Mouse (Mus musculus): ENCODE data around the gene Gm20388. TPM values are rescaled to one million over a fixed set of nuclear protein-coding genes. Genes with fewer than 3 reads are reported as not detected.

Gene Gm20388
- total RNA-seq, 1 experiment: 27.0 TPM

- Histone ChIP-seq H3K36me3 (ENCODE audit: control insufficient read depth, insufficient read depth, low read length, poor library complexity, severe bottlenecking) (no peaks in the 10 kb centered on the region), H3K4me3 (ENCODE audit: insufficient read depth in 1 of 2, low read depth in 1 of 2, low read length in 2 of 2, poor library complexity in 1 of 2, severe bottlenecking in 1 of 2) (no peak overlapping the region), H3K27ac (ENCODE audit: insufficient read depth, low read depth, low read length, poor library complexity, severe bottlenecking) (no peak overlapping the region), H3K9me3 (ENCODE audit: control insufficient read depth, insufficient read depth, low read depth, low read length) (no peaks in the 10 kb centered on the region), H3K9ac (ENCODE audit: insufficient read depth, low read depth, low read length, poor library complexity, severe bottlenecking) (no peak overlapping the region), H3K4me1 (ENCODE audit: control insufficient read depth in 2 of 2, insufficient read depth in 2 of 2, low read length in 2 of 2, poor library complexity in 1 of 2) (peaks cover 2 to 11% of the 10 kb centered on the region in 2 experiments; a peak in 1 of 4 replicates)
- in situ Hi-C loops (cut with MboI; ENCODE audit: low sequenced_read_pairs in 2 of 2, unreplicated experiment in 2 of 2): no loop called here
- TF ChIP-seq ZC3H11A (IDR thresholded peaks at IDR 0.05; ENCODE audit: borderline replicate concordance, low read depth, low read length) (no peak), CHD2 (IDR thresholded peaks at IDR 0.05; ENCODE audit: low read depth, low read length) (no peak), MAFK (IDR thresholded peaks at IDR 0.05; ENCODE audit: insufficient read depth, low read depth, low read length) (no peak), ZNF384 (IDR thresholded peaks at IDR 0.05; ENCODE audit: low read depth, low read length) (no peak), HCFC1 (IDR thresholded peaks at IDR 0.05; ENCODE audit: borderline replicate concordance, insufficient read depth, low read length) (no peak)
- DNase-seq (ENCODE audit: low read depth, low spot score): no peak
Measured at GRCm38 (mm10) chr8:121359131-121359981, 1448.7 kb downstream of the Gm20388 start.

GRCm38 (mm10) chr8:121360001-121360400, 1449.4 kb downstream of the Gm20388 start:
- in situ Hi-C loops (cut with MboI; ENCODE audit: low sequenced_read_pairs in 2 of 2, unreplicated experiment in 2 of 2): no loop called here
- H3K9ac ChIP-seq (ENCODE audit: insufficient read depth, low read depth, low read length, poor library complexity, severe bottlenecking): no peak overlapping the region
- TF ChIP-seq CHD2 (IDR thresholded peaks at IDR 0.05; ENCODE audit: low read depth, low read length): no peak
- no peak for TF ChIP-seq HCFC1 (IDR thresholded peaks at IDR 0.05; ENCODE audit: borderline replicate concordance, insufficient read depth, low read length)
- DNase-seq (ENCODE audit: low read depth, low spot score): no peak
- H3K36me3 ChIP-seq (ENCODE audit: control insufficient read depth, insufficient read depth, low read length, poor library complexity, severe bottlenecking): no peaks in the 10 kb centered on the region
- peaks cover 2 to 11% of the 10 kb centered on the region in 2 experiments; a peak in 1 of 4 replicates for H3K4me1 ChIP-seq (ENCODE audit: control insufficient read depth in 2 of 2, insufficient read depth in 2 of 2, low read length in 2 of 2, poor library complexity in 1 of 2)
- H3K4me3 ChIP-seq (ENCODE audit: insufficient read depth in 1 of 2, low read depth in 1 of 2, low read length in 2 of 2, poor library complexity in 1 of 2, severe bottlenecking in 1 of 2): no peak overlapping the region
- H3K27ac ChIP-seq (ENCODE audit: insufficient read depth, low read depth, low read length, poor library complexity, severe bottlenecking): no peak overlapping the region
- no peaks in the 10 kb centered on the region for H3K9me3 ChIP-seq (ENCODE audit: control insufficient read depth, insufficient read depth, low read depth, low read length)

GRCm38 (mm10) chr8:121361166-121361565, 1450.5 kb downstream of the Gm20388 start:
- DNase-seq (ENCODE audit: low read depth, low spot score): no peak
- Histone ChIP-seq H3K4me1 (ENCODE audit: control insufficient read depth in 2 of 2, insufficient read depth in 2 of 2, low read length in 2 of 2, poor library complexity in 1 of 2) (peaks cover 2 to 11% of the 10 kb centered on the region in 2 experiments; a peak in 1 of 4 replicates), H3K9me3 (ENCODE audit: control insufficient read depth, insufficient read depth, low read depth, low read length) (no peaks in the 10 kb centered on the region), H3K4me3 (ENCODE audit: insufficient read depth in 1 of 2, low read depth in 1 of 2, low read length in 2 of 2, poor library complexity in 1 of 2, severe bottlenecking in 1 of 2) (no peak overlapping the region), H3K27ac (ENCODE audit: insufficient read depth, low read depth, low read length, poor library complexity, severe bottlenecking) (no peak overlapping the region), H3K9ac (ENCODE audit: insufficient read depth, low read depth, low read length, poor library complexity, severe bottlenecking) (no peak overlapping the region), H3K36me3 (ENCODE audit: control insufficient read depth, insufficient read depth, low read length, poor library complexity, severe bottlenecking) (no peaks in the 10 kb centered on the region)
- in situ Hi-C loops (cut with MboI; ENCODE audit: low sequenced_read_pairs in 2 of 2, unreplicated experiment in 2 of 2): no loop called here
- TF ChIP-seq ZNF384 (IDR thresholded peaks at IDR 0.05; ENCODE audit: low read depth, low read length) (no peak), CHD2 (IDR thresholded peaks at IDR 0.05; ENCODE audit: low read depth, low read length) (no peak), HCFC1 (IDR thresholded peaks at IDR 0.05; ENCODE audit: borderline replicate concordance, insufficient read depth, low read length) (no peak), ZC3H11A (IDR thresholded peaks at IDR 0.05; ENCODE audit: borderline replicate concordance, low read depth, low read length) (no peak), MAFK (IDR thresholded peaks at IDR 0.05; ENCODE audit: insufficient read depth, low read depth, low read length) (no peak)

- Histone ChIP-seq H3K4me1 (ENCODE audit: control insufficient read depth in 2 of 2, insufficient read depth in 2 of 2, low read length in 2 of 2, poor library complexity in 1 of 2) (peaks cover 0 to under 1% of the 10 kb centered on the region in 2 experiments; a peak in 1 of 4 replicates), H3K4me3 (ENCODE audit: insufficient read depth in 1 of 2, low read depth in 1 of 2, low read length in 2 of 2, poor library complexity in 1 of 2, severe bottlenecking in 1 of 2) (no peak overlapping the region), H3K36me3 (ENCODE audit: control insufficient read depth, insufficient read depth, low read length, poor library complexity, severe bottlenecking) (no peaks in the 10 kb centered on the region), H3K9me3 (ENCODE audit: control insufficient read depth, insufficient read depth, low read depth, low read length) (no peaks in the 10 kb centered on the region), H3K27ac (ENCODE audit: insufficient read depth, low read depth, low read length, poor library complexity, severe bottlenecking) (no peak overlapping the region), H3K9ac (ENCODE audit: insufficient read depth, low read depth, low read length, poor library complexity, severe bottlenecking) (no peak overlapping the region)
- in situ Hi-C loops (cut with MboI; ENCODE audit: low sequenced_read_pairs in 2 of 2, unreplicated experiment in 2 of 2): no loop called here
- no peak for DNase-seq (ENCODE audit: low read depth, low spot score)
- no peak for TF ChIP-seq CHD2 (IDR thresholded peaks at IDR 0.05; ENCODE audit: low read depth, low read length)
Measured at GRCm38 (mm10) chr8:121364646-121365045, 1454.0 kb downstream of the Gm20388 start.

DNA sequence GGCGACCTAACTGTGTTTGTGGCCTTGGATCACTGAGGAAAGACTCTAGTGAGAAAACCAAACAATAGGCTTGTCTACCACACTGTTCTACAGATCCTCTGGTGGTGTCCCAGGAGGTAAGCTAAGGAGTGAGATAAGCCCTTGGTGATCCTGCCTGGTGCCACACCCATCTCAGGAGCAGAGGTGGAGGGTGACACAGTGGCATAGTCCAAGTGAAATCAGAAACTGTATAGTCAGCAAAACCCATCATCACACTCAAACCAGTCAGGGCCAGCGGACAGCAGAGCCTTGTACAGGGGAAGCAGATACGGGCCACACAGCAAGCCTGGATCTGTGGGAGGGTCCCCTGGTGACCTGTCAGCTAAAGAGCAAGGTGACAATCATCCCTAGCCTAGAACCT, 1454.5 kb downstream of the Gm20388 start:
- H3K27ac ChIP-seq (ENCODE audit: insufficient read depth, low read depth, low read length, poor library complexity, severe bottlenecking): no peak overlapping the region

More for the DNA sequence above, 1454.5 kb downstream of the Gm20388 start:
- no peak for TF ChIP-seq ZC3H11A (IDR thresholded peaks at IDR 0.05; ENCODE audit: borderline replicate concordance, low read depth, low read length)
- TF ChIP-seq MAFK (IDR thresholded peaks at IDR 0.05; ENCODE audit: insufficient read depth, low read depth, low read length): peak; percentile 33; the same call in 1 of the 2 replicates
- no peaks in the 10 kb centered on the region for H3K36me3 ChIP-seq (ENCODE audit: control insufficient read depth, insufficient read depth, low read length, poor library complexity, severe bottlenecking)
- H3K4me3 ChIP-seq (ENCODE audit: insufficient read depth in 1 of 2, low read depth in 1 of 2, low read length in 2 of 2, poor library complexity in 1 of 2, severe bottlenecking in 1 of 2): no peak overlapping the region
- no peak overlapping the region for H3K9ac ChIP-seq (ENCODE audit: insufficient read depth, low read depth, low read length, poor library complexity, severe bottlenecking)
- H3K4me1 ChIP-seq (ENCODE audit: control insufficient read depth in 2 of 2, insufficient read depth in 2 of 2, low read length in 2 of 2, poor library complexity in 1 of 2): no peaks in the 10 kb centered on the region
- no peak for DNase-seq (ENCODE audit: low read depth, low spot score)
- in situ Hi-C loops (cut with MboI; ENCODE audit: low sequenced_read_pairs in 2 of 2, unreplicated experiment in 2 of 2): no loop called here
- H3K9me3 ChIP-seq (ENCODE audit: control insufficient read depth, insufficient read depth, low read depth, low read length): no peaks in the 10 kb centered on the region
